Mouse (Mus musculus) yolk sac, embryonic 10.5 days (tissue): ENCODE results near the gene Ppp5c.

Experiments used
- DNase-seq: peaks from one replicate; pipeline ENCODE4 v3.0.0-alpha.2; 2017; ENCODE audit warnings: low spot score

Ppp5c gene

GRCm38 (mm10) chr7:16982859-16983568 is 44.7 kb downstream of the Ppp5c start, which contains the start of gene Gm42372:
Gene Gm42372, plus strand, starts transcription at chr7:16983086.
- peak; percentile 49 for DNase-seq

GRCm38 (mm10) chr7:16980348-16980747 is 47.4 kb downstream of the Ppp5c start:
- DNase-seq, result peak; percentile 63

GRCm38 (mm10) chr7:16978593-16978992 is 49.1 kb downstream of the Ppp5c start:
- DNase-seq, result no peak

GRCm38 (mm10) chr7:16978173-16978572 is 49.6 kb downstream of the Ppp5c start:
- no peak for DNase-seq

- no peak for DNase-seq
Measured at GRCm38 (mm10) chr7:16976298-16976697, 51.4 kb downstream of the Ppp5c start.

- no peak for DNase-seq
Measured at GRCm38 (mm10) chr7:16974018-16974417, 53.7 kb downstream of the Ppp5c start.

- DNase-seq, result no peak
Measured at GRCm38 (mm10) chr7:16971160-16971559, 56.6 kb downstream of the Ppp5c start.

- peak; percentile 48 for DNase-seq
Measured at GRCm38 (mm10) chr7:16968414-16968813, 59.3 kb downstream of the Ppp5c start.

- DNase-seq, result no peak
Measured at GRCm38 (mm10) chr7:16961678-16962077, 66.0 kb downstream of the Ppp5c start.

GRCm38 (mm10) chr7:16959539-16960187 is 68.1 kb downstream of the Ppp5c start, which contains the start of gene Pnmal1:
Gene Pnmal1, plus strand, starts transcription at chr7:16959679.
- no peak for DNase-seq

- DNase-seq, result no peak
Measured at GRCm38 (mm10) chr7:16956410-16957265, 71.1 kb downstream of the Ppp5c start.

- no peak for DNase-seq
Measured at GRCm38 (mm10) chr7:16955712-16956111, 72.0 kb downstream of the Ppp5c start.
